Mouse (Mus musculus): ENCODE results near the gene Cplx3.

Cplx3 gene

GRCm38 (mm10) chr9:57637741-57638322 is 31.8 kb upstream of the Cplx3 start:
- no peak for DNase-seq

- no peak for DNase-seq
Observed at GRCm38 (mm10) chr9:57637272-57637671, 31.2 kb upstream of the Cplx3 start.

GRCm38 (mm10) chr9:57633481-57634024 is 27.5 kb upstream of the Cplx3 start:
- no peak for DNase-seq

- peak; percentile 81 for DNase-seq
Observed at GRCm38 (mm10) chr9:57629118-57629874, 23.2 kb upstream of the Cplx3 start.

- DNase-seq, result no peak
Observed at GRCm38 (mm10) chr9:57628717-57629116, 22.6 kb upstream of the Cplx3 start.

- DNase-seq, result no peak
Observed at GRCm38 (mm10) chr9:57627892-57628291, 21.8 kb upstream of the Cplx3 start.

- no peak for DNase-seq
Observed at GRCm38 (mm10) chr9:57627191-57627590, 21.1 kb upstream of the Cplx3 start.

- DNase-seq, result peak; percentile 27 to 39
Observed at GRCm38 (mm10) chr9:57625674-57626500, 19.8 kb upstream of the Cplx3 start.

GRCm38 (mm10) chr9:57624295-57624694 is 18.2 kb upstream of the Cplx3 start:
- DNase-seq, result no peak

GRCm38 (mm10) chr9:57620674-57621073 is 14.6 kb upstream of the Cplx3 start, which contains the start of gene Lman1l:
Gene Lman1l (minus strand): TSS chr9:57620774.
- no peak for DNase-seq

- DNase-seq, result no peak
Observed at GRCm38 (mm10) chr9:57618854-57619253, 12.8 kb upstream of the Cplx3 start.

GRCm38 (mm10) chr9:57617556-57618169 is 11.6 kb upstream of the Cplx3 start:
- DNase-seq, result no peak

GRCm38 (mm10) chr9:57614786-57615185 is 8.7 kb upstream of the Cplx3 start:
- no peak for DNase-seq

- no peak for DNase-seq
Observed at GRCm38 (mm10) chr9:57613975-57614374, 7.9 kb upstream of the Cplx3 start.

GRCm38 (mm10) chr9:57612587-57612986 is 6.5 kb upstream of the Cplx3 start:
- DNase-seq, result no peak

GRCm38 (mm10) chr9:57610359-57610826 is 4.3 kb upstream of the Cplx3 start:
- DNase-seq, result peak; percentile 43 to 51

- DNase-seq, result no peak
Observed at GRCm38 (mm10) chr9:57609803-57610202, 3.7 kb upstream of the Cplx3 start.

- no peak for DNase-seq
Observed at GRCm38 (mm10) chr9:57605503-57605902, 578 bp downstream of the Cplx3 start.

- DNase-seq, result no peak
Observed at GRCm38 (mm10) chr9:57604875-57605274, 1.2 kb downstream of the Cplx3 start.

- no peak for DNase-seq
Observed at GRCm38 (mm10) chr9:57602098-57602497, 4.0 kb downstream of the Cplx3 start.

GRCm38 (mm10) chr9:57601353-57601706 is 4.8 kb downstream of the Cplx3 start:
- DNase-seq, result peak in 1 of 2 experiments; percentile 44

GRCm38 (mm10) chr9:57600620-57601352 is 5.3 kb downstream of the Cplx3 start:
- DNase-seq, result no peak

All from cerebellum, postnatal 36 days (tissue).